Mouse (Mus musculus) cerebellum, postnatal 4 days (tissue): ENCODE measurements around the gene Icam4.
"Not testable (repeated sequence)": the region's sequence is repeated elsewhere in the genome, so short reads cannot be mapped to it uniquely, and the experiment has no call there.

ENCODE experiments used
- DNase-seq, 2 experiments: peaks; one replicate each; pipeline ENCODE4 v3.0.0; 2022; ENCODE audit warnings: low spot score in 2 of 2, mixed read lengths in 1 of 2

The Icam4 gene

GRCm38 (mm10) chr9:21034481-21035085 is 5.4 kb downstream of the Icam4 start:
- DNase-seq, result no peak

- no peak for DNase-seq
These were observed 6.4 kb downstream of the Icam4 start for GRCm38 (mm10) chr9:21035586-21035985.

GRCm38 (mm10) chr9:21036161-21036560 is 7.0 kb downstream of the Icam4 start:
- DNase-seq, result no peak

- DNase-seq, result no peak
These were observed 7.5 kb downstream of the Icam4 start for GRCm38 (mm10) chr9:21036666-21037065.

- peak in 1 of 2 experiments; percentile 25 for DNase-seq
These were observed 8.3 kb downstream of the Icam4 start for GRCm38 (mm10) chr9:21037481-21037891.

- no peak for DNase-seq
These were observed 10.6 kb downstream of the Icam4 start for GRCm38 (mm10) chr9:21039779-21040178.

GRCm38 (mm10) chr9:21041308-21041707 is 12.1 kb downstream of the Icam4 start:
- DNase-seq, result no peak

- no peak for DNase-seq
These were observed 14.4 kb downstream of the Icam4 start for GRCm38 (mm10) chr9:21043563-21043962.

GRCm38 (mm10) chr9:21044785-21045184 is 15.6 kb downstream of the Icam4 start:
- DNase-seq, result not testable (repeated sequence)

- DNase-seq, result no peak
These were observed 16.1 kb downstream of the Icam4 start for GRCm38 (mm10) chr9:21045235-21045634.

GRCm38 (mm10) chr9:21051578-21051977 is 22.4 kb downstream of the Icam4 start:
- no peak for DNase-seq

GRCm38 (mm10) chr9:21062928-21063327 is 33.8 kb downstream of the Icam4 start:
- DNase-seq, result no peak

GRCm38 (mm10) chr9:21067006-21067684 is 38.0 kb downstream of the Icam4 start, which contains the start of gene Zglp1:
Gene Zglp1 (minus strand): TSS chr9:21067093.
- no peak for DNase-seq

- no peak for DNase-seq
These were observed 43.5 kb downstream of the Icam4 start for GRCm38 (mm10) chr9:21072641-21073040.

- DNase-seq, result peak; percentile 71 to 87
These were observed 44.1 kb downstream of the Icam4 start, which contains the start of the genes Gm49373 and Fdx1l for GRCm38 (mm10) chr9:21073044-21073840. Gene Gm49373 (minus strand): TSS chr9:21073096. Gene Fdx1l (minus strand): TSS chr9:21073614.

- no peak for DNase-seq
These were observed 45.0 kb downstream of the Icam4 start for GRCm38 (mm10) chr9:21074173-21074572.

- DNase-seq, result no peak
These were observed 46.5 kb downstream of the Icam4 start for GRCm38 (mm10) chr9:21075625-21076024.
